Mouse (Mus musculus) CH12.LX (cell line): ENCODE measurements at regions not wholly inside any gene's neighbourhood (a gene's known extent, or its start where the extent isn't known, plus 50 kb on each side); places are given as distances from the start of the nearest gene placed in this dataset.

ENCODE experiments used
- CHD1 ChIP-seq: IDR thresholded peaks from 2 replicates; pipeline ENCODE4 v1.6.1; 2012; ENCODE audit warnings: low read depth, low read length, improper control_type of control experiment, inconsistent platforms
- CHD2 ChIP-seq: IDR thresholded peaks from 2 replicates; pipeline ENCODE4 v1.6.1; 2011; ENCODE audit warnings: low read length, improper control_type of control experiment
- CTCF ChIP-seq, 2 experiments: IDR thresholded peaks in 1 of 2; conservative IDR thresholded peaks in 1 of 2; 2 replicates each; pipeline ENCODE4 v1.5.1; 2011 to 2012; ENCODE audit warnings: low read depth in 2 of 2, low read length in 2 of 2, improper control_type of control experiment in 1 of 2, inconsistent platforms in 1 of 2, mild to moderate bottlenecking in 1 of 2, moderate library complexity in 1 of 2
- KAT2A ChIP-seq: IDR thresholded peaks from 2 replicates; pipeline ENCODE4 v1.6.1; 2012; ENCODE audit warnings: low read length, improper control_type of control experiment, inconsistent platforms; ENCODE audit not compliant: insufficient replicate concordance

GRCm38 (mm10) chr2:147454362-147455257 lies 92.9 kb downstream of the Pax1 start:
- TF ChIP-seq CTCF (conservative IDR thresholded peaks at IDR 0.05 in 1 of 2, IDR thresholded peaks at IDR 0.05 in 1 of 2; ENCODE audit: low read depth in 2 of 2, low read length in 2 of 2) (no peak), CHD2 (no peak), CHD1 (no peak), KAT2A (no peak)
